Mouse (Mus musculus): ENCODE data around the gene Mcmbp.
"Not testable (repeated sequence)": the region's sequence is repeated elsewhere in the genome, so short reads cannot be mapped to it uniquely, and the experiment has no call there.

Gene Mcmbp

GRCm38 (mm10) chr7:128705735-128706134 lies 34.6 kb downstream of the Mcmbp start:
- DNase-seq = peak; percentile 60 to 61

- DNase-seq = not testable (repeated sequence)
Measured at GRCm38 (mm10) chr7:128699959-128700358, 40.3 kb downstream of the Mcmbp start.

GRCm38 (mm10) chr7:128694848-128695247 lies 45.4 kb downstream of the Mcmbp start:
- DNase-seq = no peak

- no peak for DNase-seq
Measured at GRCm38 (mm10) chr7:128692163-128692562, 48.1 kb downstream of the Mcmbp start.

- DNase-seq = no peak
Measured at GRCm38 (mm10) chr7:128690796-128691195, 49.5 kb downstream of the Mcmbp start.

- DNase-seq = peak; percentile 74 to 82
Measured at GRCm38 (mm10) chr7:128690070-128690469, 50.2 kb downstream of the Mcmbp start.

GRCm38 (mm10) chr7:128689347-128689746 lies 50.9 kb downstream of the Mcmbp start:
- DNase-seq = no peak

- peak; percentile 58 to 63 for DNase-seq
Measured at GRCm38 (mm10) chr7:128687821-128688564, 52.3 kb downstream of the Mcmbp start.

- DNase-seq = no peak
Measured at GRCm38 (mm10) chr7:128678546-128678945, 61.7 kb downstream of the Mcmbp start.

- no peak for DNase-seq
Measured at GRCm38 (mm10) chr7:128672408-128673010, 67.8 kb downstream of the Mcmbp start.

- no peak for DNase-seq
Measured at GRCm38 (mm10) chr7:128671952-128672351, 68.3 kb downstream of the Mcmbp start.

GRCm38 (mm10) chr7:128668831-128669230 lies 71.5 kb downstream of the Mcmbp start:
- no peak for DNase-seq

GRCm38 (mm10) chr7:128667788-128668187 lies 72.5 kb downstream of the Mcmbp start:
- DNase-seq = no peak

GRCm38 (mm10) chr7:128664861-128665377 lies 75.4 kb downstream of the Mcmbp start:
- no peak for DNase-seq

- no peak for DNase-seq
Measured at GRCm38 (mm10) chr7:128663906-128664305, 76.4 kb downstream of the Mcmbp start.

GRCm38 (mm10) chr7:128656970-128657369 lies 83.3 kb downstream of the Mcmbp start:
- no peak for DNase-seq
